Mouse (Mus musculus) brown adipose tissue, adult 24 weeks (tissue): Measurements from ENCODE around the gene Mcm2. TPM values are rescaled to one million over a fixed set of nuclear protein-coding genes. Genes with fewer than 3 reads are reported as not detected.
A peak's percentile ranks its signal among the peaks of the same experiment; 100 is the strongest.

Source experiments
- H3K27ac ChIP-seq: fragments of 200-500 bp; replicated peaks from 2 replicates; pipeline ENCODE4 v1.5.1; 2012; ENCODE audit warnings: low read depth, mild to moderate bottlenecking, low read length
- H3K4me1 ChIP-seq: fragments of 200-500 bp; 2 replicates; pipeline ENCODE4 v1.6.1; 2012; ENCODE audit warnings: low read length, mixed read lengths; ENCODE audit not compliant: control insufficient read depth, insufficient read depth, insufficient read length
- H3K4me3 ChIP-seq: fragments of 200-500 bp; 2 replicates; pipeline ENCODE4 v1.5.1; 2012; ENCODE audit warnings: low read depth, mild to moderate bottlenecking, low read length, moderate library complexity; ENCODE audit not compliant: insufficient read depth
- polyA plus RNA-seq: library from polyadenylated mRNA; stranded (reverse); fragments of >200 nt; gene quantifications from 2 replicates; pipeline ENCODE4 v1.2.4, GENCODE M21; 2012; ENCODE audit not compliant: missing spikeins, insufficient read depth, insufficient read length

The Mcm2 gene
- polyA plus RNA-seq, 1 experiment = 1.7 TPM

DNA sequence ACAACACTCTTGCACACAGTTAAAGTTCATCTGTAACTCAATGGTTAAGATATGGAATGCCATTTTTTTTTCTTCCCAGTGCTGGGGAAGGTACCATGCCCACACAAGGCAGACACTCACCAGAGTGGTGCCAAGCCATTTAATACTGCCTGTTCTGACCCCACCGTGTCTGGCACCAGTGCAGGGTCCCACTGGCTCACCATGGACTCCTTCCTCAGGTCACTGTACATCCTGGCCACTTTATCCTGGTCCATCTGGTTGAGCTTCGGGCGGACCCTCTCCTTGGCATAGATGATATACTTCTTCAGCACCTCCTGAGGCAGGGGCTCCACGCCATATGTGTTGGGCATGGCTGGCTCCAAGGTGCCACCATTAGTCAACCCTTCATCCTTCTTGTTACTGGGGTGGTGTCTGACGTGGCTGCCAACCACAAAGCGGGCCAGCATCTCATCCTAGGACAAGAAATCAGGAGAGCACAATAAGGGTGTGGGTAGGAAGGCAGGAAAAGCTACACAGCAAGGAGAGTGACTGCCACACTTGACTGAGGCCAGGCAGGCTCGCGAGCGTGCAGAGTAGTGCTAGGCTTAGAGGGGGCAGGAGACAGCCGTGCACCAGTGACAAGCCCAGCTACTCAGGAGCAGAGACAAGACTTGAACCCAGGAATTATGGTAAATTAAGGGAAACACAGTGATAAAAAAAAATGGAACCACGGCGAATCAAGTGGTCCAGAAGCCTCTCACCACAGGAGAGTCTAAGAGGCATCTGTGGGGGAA is 12.8 kb downstream of the Mcm2 start:
- Histone ChIP-seq H3K4me3 (no peak overlapping the region), H3K4me1 (no peaks in the 10 kb centered on the region), H3K27ac (no peak overlapping the region)

DNA sequence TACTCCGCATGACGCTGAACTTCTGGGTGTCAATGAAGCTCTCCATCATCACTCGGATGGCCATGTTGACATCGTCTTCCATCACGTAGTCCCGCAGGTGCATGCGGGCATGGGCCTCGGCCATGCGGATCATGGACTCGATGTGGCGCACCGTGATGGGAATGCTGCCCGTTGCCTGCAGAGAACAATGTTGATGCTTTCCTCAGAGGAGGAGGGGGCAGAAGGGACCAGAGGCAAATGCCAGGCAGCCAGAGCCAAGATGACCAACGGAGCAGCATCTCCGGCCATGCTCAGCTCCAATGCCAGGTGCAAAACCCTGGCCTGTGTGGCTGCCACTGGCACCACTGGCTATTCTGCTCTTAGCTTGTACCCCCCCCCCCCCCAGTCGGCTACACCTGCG is 13.9 kb downstream of the Mcm2 start:
- Histone ChIP-seq H3K4me3 (no peak overlapping the region), H3K4me1 (no peaks in the 10 kb centered on the region), H3K27ac (no peak overlapping the region)

DNA sequence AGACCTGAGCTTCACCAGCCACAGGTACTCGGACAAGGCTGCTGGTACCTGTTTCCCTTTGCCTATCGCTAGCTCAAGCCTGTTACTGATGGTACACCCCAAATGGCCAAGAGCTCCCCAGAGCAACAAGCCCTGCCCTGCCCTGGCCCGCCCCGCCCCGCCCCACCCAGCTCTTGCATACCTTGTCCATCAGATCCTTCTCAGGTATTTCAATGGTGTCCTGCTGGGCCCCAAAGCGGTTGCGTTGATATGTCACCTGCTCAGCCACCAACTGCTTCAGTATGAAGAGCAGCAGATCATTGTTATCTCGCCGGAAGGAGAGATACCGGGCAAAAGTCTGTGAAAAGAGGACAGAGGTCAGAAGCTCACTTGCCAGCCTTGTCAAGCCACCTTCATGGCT is 14.4 kb downstream of the Mcm2 start:
- no peak overlapping the region for H3K27ac ChIP-seq
- H3K4me3 ChIP-seq = no peak overlapping the region
- no peaks in the 10 kb centered on the region for H3K4me1 ChIP-seq

DNA sequence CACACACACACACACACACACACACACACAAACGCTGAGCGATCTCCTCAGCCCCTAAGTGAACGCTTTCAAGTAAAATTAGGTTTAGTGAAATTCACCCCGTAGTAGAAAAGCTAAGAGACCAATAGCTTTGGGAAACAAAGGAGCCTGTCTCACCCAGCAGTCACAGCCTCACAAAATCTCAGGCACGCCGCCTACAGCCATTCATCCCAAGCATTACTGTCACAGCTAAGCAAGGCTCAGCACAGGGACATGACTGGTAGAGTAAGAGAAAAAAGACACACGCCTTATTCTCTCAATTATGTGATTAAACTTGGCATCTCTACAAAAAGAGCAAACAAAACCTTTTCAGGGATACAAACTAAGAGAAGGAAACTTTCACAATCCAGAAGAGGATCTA is 17.2 kb downstream of the Mcm2 start:
- H3K4me1 ChIP-seq = no peaks in the 10 kb centered on the region
- H3K27ac ChIP-seq = no peak overlapping the region
- no peak overlapping the region for H3K4me3 ChIP-seq

DNA sequence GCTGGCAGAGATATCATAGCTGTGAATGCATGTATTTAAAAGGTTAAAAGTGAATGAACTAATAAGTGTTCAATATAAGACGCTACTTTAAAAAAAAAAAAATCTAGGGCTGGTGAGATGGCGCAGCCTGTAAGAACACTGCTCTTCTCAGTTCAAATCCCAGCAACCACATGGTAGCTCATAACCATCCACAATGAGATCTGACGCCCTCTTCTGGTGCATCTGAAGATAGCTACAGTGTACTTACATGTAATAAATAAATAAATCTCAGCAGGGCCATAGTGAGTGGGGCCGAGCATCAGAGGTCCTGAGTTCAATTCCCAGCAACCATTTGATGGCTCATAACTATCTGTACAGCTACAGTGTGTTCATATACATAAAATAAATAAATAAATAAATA is 19.1 kb downstream of the Mcm2 start:
- H3K4me1 ChIP-seq = no peaks in the 10 kb centered on the region; the same call in 1 of the 2 replicates
- no peak overlapping the region for H3K27ac ChIP-seq
- no peak overlapping the region for H3K4me3 ChIP-seq

DNA sequence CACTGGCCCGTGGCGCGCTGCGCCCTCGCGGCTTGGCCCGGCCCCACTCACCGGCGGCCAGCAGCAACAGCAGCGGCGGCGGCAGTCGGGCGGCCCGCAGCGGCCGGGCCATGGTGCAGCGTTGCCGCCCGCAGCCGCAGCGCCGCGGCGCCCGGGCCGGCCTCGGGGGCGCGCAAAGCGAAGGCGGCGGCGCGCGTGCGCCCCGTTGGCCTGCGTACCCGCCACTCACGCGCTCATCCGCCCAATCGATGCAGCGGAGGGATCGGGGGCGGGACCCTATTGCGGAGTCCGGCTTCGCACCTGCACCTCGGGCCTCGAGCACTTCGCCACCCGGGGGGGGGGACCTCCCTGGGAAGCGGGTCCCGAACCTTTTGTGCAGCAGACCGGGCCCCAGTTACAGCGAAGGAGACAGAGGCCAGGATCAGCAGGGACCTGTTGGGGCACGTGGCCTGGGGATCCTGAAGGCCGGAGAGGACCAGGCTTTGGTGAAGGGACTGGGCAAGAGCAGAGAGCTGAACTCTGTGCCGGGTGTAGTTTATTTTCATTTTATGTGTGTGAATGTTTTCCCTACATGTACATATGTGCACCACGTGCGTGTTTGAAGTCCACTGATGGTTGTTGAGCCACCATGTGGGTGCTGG is 23.6 kb downstream of the Mcm2 start, which contains the start of gene Podxl2:
Gene Podxl2, minus strand, starts transcription at position 177 of the 641 bp plus-strand sequence.
- Histone ChIP-seq H3K4me1 (no peaks in the 10 kb centered on the region; the same call in 1 of the 2 replicates), H3K27ac (no peak within 1 kb of the TSS), H3K4me3 (peak within 1 kb of the TSS; percentile 53)

DNA sequence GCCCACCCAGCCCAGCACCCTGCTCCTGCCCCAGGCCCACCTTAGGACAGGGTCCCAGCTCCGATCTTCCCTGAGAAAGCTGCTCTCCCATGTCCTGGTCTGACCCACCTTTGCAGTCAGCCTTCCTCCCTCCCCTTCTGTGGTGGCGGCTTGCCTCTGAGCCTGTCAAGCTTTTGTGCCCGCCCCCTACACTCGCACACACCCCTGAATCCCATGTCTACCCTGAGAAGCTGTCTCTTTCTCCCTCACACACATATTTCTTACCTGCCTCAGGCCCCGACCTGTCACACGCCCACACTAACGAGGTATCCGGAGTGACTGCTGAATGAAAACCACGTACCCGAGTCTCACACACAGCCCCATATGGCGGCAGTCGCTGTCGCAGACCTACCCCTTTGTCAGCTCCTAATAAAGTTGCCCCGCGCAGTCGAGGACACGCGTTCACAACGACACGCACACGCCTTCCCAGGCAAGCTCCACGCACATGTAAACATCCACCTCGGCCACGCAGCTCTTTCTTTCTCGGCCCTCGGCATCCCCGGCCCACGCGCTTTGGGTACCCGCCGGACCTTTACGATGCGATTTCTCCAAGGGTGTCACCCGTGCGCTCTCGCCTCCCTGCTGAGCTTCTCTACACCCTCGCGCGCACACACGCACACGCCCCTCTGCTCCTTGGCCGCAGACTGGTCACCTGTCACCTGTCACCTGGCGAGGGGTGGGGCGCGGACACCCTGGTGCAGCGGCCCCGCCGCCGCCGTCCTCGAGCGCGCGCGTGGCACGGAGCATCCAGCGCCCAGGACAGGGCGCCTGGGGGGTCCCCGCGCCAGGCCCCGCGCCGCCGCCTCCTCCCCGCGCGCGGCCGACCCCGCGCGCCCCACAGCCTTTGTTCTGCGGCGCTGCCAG is 24.4 kb downstream of the Mcm2 start:
- Histone ChIP-seq H3K4me3 (peak overlapping the region; percentile 53), H3K27ac (no peak overlapping the region), H3K4me1 (no peaks in the 10 kb centered on the region; the same call in 1 of the 2 replicates)

DNA sequence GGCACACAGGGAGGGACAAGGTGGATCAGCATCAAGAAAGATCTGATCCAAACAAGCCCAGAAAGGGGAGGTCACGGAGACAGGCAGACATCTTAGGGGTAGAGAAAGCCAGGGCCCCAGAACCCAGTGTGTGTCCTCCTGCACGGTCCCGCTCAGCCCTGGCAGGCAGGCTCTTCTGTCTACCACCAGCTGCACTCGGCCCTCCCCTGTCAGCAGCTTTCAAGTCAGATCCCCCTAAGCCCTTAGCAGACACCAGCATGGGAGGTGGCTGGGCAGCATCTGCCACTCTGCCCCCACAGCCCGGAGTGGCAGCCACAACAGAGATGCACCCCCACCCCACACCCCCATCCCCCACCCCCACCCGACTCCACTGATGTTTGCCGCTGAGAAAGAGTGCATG is 25.8 kb downstream of the Mcm2 start:
- no peak overlapping the region for H3K27ac ChIP-seq
- no peaks in the 10 kb centered on the region; the same call in 1 of the 2 replicates for H3K4me1 ChIP-seq
- H3K4me3 ChIP-seq = no peak overlapping the region

DNA sequence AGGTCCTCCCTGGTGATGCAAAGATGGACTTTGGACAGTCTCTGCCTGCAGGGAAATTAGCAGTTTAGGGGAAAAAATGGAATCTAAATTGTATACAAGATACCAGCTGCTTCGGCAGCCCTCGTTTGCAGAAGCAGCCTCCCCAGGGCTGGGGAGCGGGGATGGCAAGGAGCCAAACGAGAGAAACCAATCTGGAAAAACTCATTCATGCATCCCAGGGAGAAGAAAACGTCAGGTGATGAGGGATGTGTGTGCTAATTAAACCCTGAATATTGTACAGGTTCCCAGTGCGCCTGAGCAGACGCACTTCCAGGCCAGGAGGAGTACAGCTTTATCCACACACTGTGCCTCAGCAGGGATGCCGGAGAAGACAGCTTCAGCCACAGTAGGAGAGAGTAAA is 27.0 kb downstream of the Mcm2 start:
- Histone ChIP-seq H3K4me1 (no peaks in the 10 kb centered on the region; the same call in 1 of the 2 replicates), H3K27ac (no peak overlapping the region), H3K4me3 (no peak overlapping the region)

DNA sequence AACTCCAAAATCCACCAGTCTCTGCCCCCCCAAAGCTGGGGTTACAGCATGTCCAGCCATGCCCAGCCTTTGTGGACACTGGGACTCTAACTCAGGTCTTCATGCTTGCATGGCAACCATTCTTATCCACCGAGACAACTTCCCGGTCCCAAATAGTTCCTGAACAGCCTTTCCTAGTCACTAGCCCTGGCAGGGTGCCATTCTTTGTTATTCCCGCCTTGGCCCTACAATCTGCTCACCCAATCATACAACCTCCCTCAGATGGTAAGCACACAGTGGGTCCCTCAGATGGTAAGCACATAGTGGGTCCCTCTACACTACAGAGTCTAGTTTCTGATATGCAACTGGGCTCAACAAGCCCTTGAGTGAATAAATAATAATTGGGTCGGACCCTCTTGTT is 28.0 kb downstream of the Mcm2 start:
- no peak overlapping the region for H3K27ac ChIP-seq
- no peaks in the 10 kb centered on the region; the same call in 1 of the 2 replicates for H3K4me1 ChIP-seq
- H3K4me3 ChIP-seq = no peak overlapping the region

DNA sequence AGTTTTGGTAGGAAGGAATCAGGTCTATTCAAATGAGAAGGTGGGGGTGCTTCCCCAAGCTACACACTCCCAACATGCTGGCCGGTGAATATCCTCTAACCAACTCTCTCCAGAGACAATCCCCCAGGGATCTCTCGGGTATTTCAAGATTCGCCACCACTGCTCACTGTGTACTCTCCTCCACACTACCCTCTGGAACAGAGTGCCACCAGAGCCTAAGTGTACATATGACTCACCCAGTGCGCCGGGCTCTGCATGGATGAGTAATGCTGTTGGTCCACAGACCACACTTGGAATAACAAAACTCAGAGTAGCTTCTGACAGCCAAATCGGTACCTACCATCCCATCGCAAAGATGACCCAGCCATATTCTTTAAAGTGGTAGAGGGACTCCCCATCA is 29.1 kb downstream of the Mcm2 start:
- no peaks in the 10 kb centered on the region for H3K4me1 ChIP-seq
- H3K27ac ChIP-seq = no peak overlapping the region
- no peak overlapping the region for H3K4me3 ChIP-seq

DNA sequence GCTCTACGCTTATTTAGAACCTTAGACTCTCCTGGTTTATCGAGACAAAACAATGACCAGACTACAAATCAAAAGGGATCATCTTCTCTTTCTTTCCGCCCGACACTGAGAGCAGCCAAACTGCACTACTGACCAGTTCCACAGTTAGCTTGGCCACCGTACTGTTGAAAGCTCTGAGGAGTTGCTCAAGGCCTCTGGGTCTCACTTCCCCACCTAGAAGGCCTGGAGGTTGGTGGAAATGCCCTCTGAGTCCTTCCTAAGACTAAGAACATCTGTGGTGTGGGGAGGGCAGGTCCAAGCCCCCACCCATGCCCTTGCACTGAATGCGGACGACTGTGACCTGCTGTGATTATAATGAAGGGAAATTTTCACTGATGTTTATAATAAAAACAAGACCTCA is 32.9 kb downstream of the Mcm2 start:
- Histone ChIP-seq H3K4me3 (no peak overlapping the region), H3K4me1 (no peaks in the 10 kb centered on the region), H3K27ac (no peak overlapping the region)

DNA sequence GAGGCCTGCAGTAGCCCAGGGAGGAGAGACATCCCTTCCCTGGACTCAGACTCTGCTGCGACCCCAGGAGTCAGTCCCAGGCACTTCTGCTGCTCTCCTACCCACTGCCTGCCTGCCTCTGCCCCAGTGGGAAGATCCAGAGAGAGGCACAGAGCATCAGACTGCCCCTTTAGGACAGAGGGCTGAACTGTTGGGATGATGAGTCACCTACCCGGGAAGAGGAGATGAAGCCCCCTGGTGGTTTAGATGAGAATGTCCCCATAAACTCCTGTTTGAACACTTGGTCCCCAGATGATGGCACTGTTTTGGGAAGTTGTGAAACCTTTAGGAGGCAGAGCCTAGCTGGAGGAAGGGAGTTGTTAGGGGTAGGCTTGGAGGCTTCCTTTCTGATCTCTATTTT is 37.7 kb downstream of the Mcm2 start:
- no peak overlapping the region for H3K4me3 ChIP-seq
- H3K27ac ChIP-seq = no peak overlapping the region
- no peaks in the 10 kb centered on the region for H3K4me1 ChIP-seq

DNA sequence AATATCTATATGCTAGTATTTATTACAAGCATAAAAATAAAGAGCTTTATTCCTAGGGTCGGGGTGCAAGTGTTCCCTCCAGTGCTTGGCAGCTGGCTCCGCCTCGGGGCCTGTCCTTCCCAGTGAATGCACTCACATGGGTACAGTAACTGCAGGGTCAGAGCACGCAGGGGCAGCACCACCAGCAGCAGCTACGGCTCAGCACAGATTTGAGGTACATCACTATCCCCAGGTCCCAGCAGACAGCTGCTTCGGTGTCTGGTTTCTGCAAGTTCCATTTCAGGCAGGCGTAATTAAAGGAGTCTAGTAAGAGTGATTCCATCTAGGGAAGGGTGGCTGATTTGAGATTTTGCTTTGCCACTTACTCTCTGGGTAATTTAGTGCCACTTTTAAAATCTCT is 40.2 kb downstream of the Mcm2 start:
- H3K4me1 ChIP-seq = no peaks in the 10 kb centered on the region
- H3K27ac ChIP-seq = no peak overlapping the region
- no peak overlapping the region for H3K4me3 ChIP-seq

DNA sequence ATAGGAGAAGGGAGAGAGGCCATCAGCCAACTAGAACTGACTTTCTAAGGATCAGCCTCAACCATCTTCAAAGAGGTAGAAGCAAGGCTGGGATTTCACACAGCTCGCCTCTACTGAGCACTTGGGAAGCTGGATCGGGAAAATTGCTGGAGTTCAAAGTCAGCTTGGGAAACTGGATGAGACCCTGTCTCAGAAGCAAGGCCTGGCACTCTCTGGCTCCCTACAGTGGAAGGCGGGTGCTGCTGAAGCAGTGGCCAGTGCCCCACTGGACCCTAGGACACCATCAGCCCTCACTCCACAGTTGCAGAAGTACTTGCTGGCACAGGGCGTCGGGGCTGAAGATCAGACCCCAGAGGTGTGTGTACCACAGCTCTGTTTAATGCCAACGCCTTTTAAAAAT is 40.8 kb downstream of the Mcm2 start:
- Histone ChIP-seq H3K4me3 (no peak overlapping the region), H3K4me1 (no peaks in the 10 kb centered on the region), H3K27ac (no peak overlapping the region)
